Mouse (Mus musculus): Measurements from ENCODE around the gene Arhgap5.

GRCm38 (mm10) chr12:52555188-52555876 is 51.6 kb downstream of the Arhgap5 start:
- no peak for TF ChIP-seq CTCF (conservative IDR thresholded peaks at IDR 0.05; ENCODE audit: insufficient read depth, insufficient read length, low read depth, low read length)
- no peak for TF ChIP-seq POLR2A (IDR thresholded peaks at IDR 0.05; ENCODE audit: low read depth, low read length)

Data from kidney, adult 2 months (tissue).